Mouse (Mus musculus) hindbrain, embryonic 14.5 days (tissue): ENCODE measurements around the gene Dph6. TPM values are rescaled to one million over a fixed set of nuclear protein-coding genes. Genes with fewer than 3 reads are reported as not detected.

Experiments used
- ATAC-seq: fragments of 200-750 bp; cut with Nextera tagmentation; 2 replicates; pipeline ENCODE4 v1.8.0; 2017; ENCODE audit warnings: moderate number of reproducible peaks, mild to moderate bottlenecking, moderate TSS enrichment, moderate library complexity; ENCODE audit not compliant: low FRiP score
- DNase-seq: peaks from one replicate; pipeline ENCODE4 v3.0.0-alpha.2; 2015; ENCODE audit warnings: low spot score
- H3K27ac ChIP-seq: fragments of 300-500 bp; sonication (generic); 2 replicates; pipeline ENCODE4 v1.5.1; 2014; ENCODE audit warnings: mild to moderate bottlenecking, moderate library complexity
- H3K27me3 ChIP-seq: fragments of 300-500 bp; sonication (generic); 2 replicates; pipeline ENCODE4 v1.6.1; 2014; ENCODE audit warnings: mild to moderate bottlenecking, low read length, mixed read lengths; ENCODE audit not compliant: control insufficient read depth, insufficient read depth
- H3K36me3 ChIP-seq: fragments of 300-500 bp; sonication (generic); replicated peaks from 2 replicates; pipeline ENCODE4 v1.6.1; 2014; ENCODE audit not compliant: control insufficient read depth, insufficient read depth
- H3K4me1 ChIP-seq: fragments of 300-500 bp; sonication (generic); replicated peaks from 2 replicates; pipeline ENCODE4 v1.6.1; 2014; ENCODE audit warnings: antibody characterized with exemption, low read length, mixed read lengths; ENCODE audit not compliant: control insufficient read depth, insufficient read depth
- H3K4me2 ChIP-seq: fragments of 300-500 bp; sonication (generic); replicated peaks from 2 replicates; pipeline ENCODE4 v1.6.1; 2014; ENCODE audit warnings: mild to moderate bottlenecking, moderate library complexity
- H3K4me3 ChIP-seq: fragments of 300-500 bp; sonication (generic); replicated peaks from 2 replicates; pipeline ENCODE4 v1.5.1; 2014; ENCODE audit warnings: mild to moderate bottlenecking, low read length
- H3K9ac ChIP-seq: fragments of 300-500 bp; sonication (generic); 2 replicates; pipeline ENCODE4 v1.6.1; 2014
- H3K9me3 ChIP-seq: fragments of 300-500 bp; sonication (generic); 2 replicates; pipeline ENCODE4 v1.6.1; 2016; ENCODE audit warnings: low read length; ENCODE audit not compliant: control insufficient read depth
- WGBS: fragments of 180-500 bp; shearing (Covaris S2); extraction: QIAGEN DNeasy Blood & Tissue Kit; methylation state at CpG from one replicate; pipeline ENCODE4 v1.1.7; 2014; 5-methylcytosine and 5-hydroxymethylcytosine counted together
- polyA plus RNA-seq: library from polyadenylated mRNA; unstranded; fragments of >200 nt; fragmentation: Nextera tagmentation; extraction: Ambion mirVana; gene quantifications from 2 replicates; pipeline ENCODE4 v1.2.1, GENCODE M21; 2014

The Dph6 gene
- polyA plus RNA-seq, 1 experiment from 2014 or later = 15.0 TPM

GRCm38 (mm10) chr2:114593393-114593792, 61.4 kb downstream of the Dph6 start:
- Histone ChIP-seq H3K27ac (no peak overlapping the region), H3K9ac (no peak overlapping the region), H3K4me2 (no peak overlapping the region), H3K36me3 (no peaks in the 10 kb centered on the region), H3K9me3 (no peaks in the 10 kb centered on the region), H3K4me1 (no peaks in the 10 kb centered on the region), H3K4me3 (no peak overlapping the region), H3K27me3 (no peaks in the 10 kb centered on the region)
- no peak for ATAC-seq
- WGBS = 93% methylated on average over 5 of the region's 5 CpGs
- DNase-seq = no peak

- H3K9me3 ChIP-seq = no peaks in the 10 kb centered on the region
- no peaks in the 10 kb centered on the region for H3K27me3 ChIP-seq
- H3K9ac ChIP-seq = no peak overlapping the region
- H3K4me1 ChIP-seq = no peaks in the 10 kb centered on the region
- H3K36me3 ChIP-seq = no peaks in the 10 kb centered on the region
- ATAC-seq (no peak), DNase-seq (no peak)
- 75% methylated on average over 2 of the region's 2 CpGs for WGBS
- no peak overlapping the region for H3K27ac ChIP-seq
- no peak overlapping the region for H3K4me2 ChIP-seq
- H3K4me3 ChIP-seq = no peak overlapping the region
Measured at GRCm38 (mm10) chr2:114580714-114581113, 74.0 kb downstream of the Dph6 start.

DNA sequence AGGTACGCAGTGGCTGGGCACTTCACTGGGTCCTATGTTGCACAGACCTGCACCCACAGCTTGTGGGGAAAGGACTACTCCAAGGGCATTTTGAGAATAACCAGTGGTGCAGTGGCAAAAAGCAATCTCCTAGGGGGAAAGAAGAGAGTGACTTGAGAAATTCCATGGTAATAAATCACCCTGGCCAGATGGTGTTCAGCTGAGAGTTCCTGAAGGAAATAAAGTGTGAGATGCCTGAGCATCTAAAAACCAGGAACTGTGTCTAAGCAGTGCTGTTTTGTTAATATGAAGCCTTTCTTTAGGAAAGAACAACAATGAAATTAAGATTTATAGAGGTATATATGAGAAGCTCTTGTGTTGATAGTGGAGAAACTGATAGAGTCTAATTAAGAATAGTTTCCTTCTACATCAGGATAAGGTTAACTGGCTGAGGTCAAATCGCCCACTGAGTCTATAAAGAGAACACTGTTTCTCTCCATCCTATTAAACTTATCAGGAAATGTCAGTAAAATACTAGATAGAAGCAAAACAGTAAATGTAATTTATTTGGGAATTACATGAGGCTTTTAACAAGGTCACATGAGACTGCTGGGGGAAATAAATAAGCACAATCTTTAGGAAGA, 111.7 kb downstream of the Dph6 start:
- Histone ChIP-seq H3K27me3 (no peaks in the 10 kb centered on the region), H3K4me2 (no peak overlapping the region), H3K4me1 (no peaks in the 10 kb centered on the region), H3K36me3 (no peaks in the 10 kb centered on the region), H3K27ac (no peak overlapping the region), H3K9ac (no peak overlapping the region), H3K4me3 (no peak overlapping the region), H3K9me3 (no peaks in the 10 kb centered on the region)
- DNase-seq = no peak
- WGBS = 87% methylated on average over 2 of the region's 2 CpGs
- no peak for ATAC-seq

GRCm38 (mm10) chr2:114542325-114542724, 112.4 kb downstream of the Dph6 start:
- DNase-seq (no peak), ATAC-seq (no peak)
- WGBS = 60% methylated on average over 2 of the region's 2 CpGs
- H3K9ac ChIP-seq = no peak overlapping the region
- H3K27ac ChIP-seq = no peak overlapping the region
- no peaks in the 10 kb centered on the region for H3K4me1 ChIP-seq
- no peak overlapping the region for H3K4me2 ChIP-seq
- H3K36me3 ChIP-seq = no peaks in the 10 kb centered on the region
- H3K4me3 ChIP-seq = no peak overlapping the region
- H3K27me3 ChIP-seq = no peaks in the 10 kb centered on the region
- no peaks in the 10 kb centered on the region for H3K9me3 ChIP-seq

DNA sequence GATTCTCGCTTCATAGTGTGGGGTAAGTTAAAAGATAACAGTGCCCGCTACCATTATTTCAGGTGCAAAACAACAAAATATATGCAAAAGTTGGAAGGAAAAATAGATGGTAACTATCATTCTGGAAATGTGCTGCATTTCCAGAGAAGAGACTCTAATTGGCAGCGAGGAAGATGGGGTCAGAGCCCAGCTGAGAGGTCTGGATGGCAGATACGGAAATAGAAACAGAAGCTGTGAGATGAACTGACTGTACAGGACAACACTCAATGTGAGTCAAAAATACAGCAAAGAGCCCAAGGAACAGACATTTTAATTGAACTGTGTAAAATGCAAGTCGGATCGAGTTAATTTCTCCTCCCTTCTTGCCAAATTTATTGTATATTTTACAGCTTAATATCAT, 114.3 kb downstream of the Dph6 start:
- H3K4me3 ChIP-seq = no peak overlapping the region
- no peaks in the 10 kb centered on the region for H3K4me1 ChIP-seq
- 87% methylated on average over 6 of the region's 6 CpGs for whole genome bisulfite sequencing
- H3K36me3 ChIP-seq = no peaks in the 10 kb centered on the region
- H3K9ac ChIP-seq = no peak overlapping the region
- ATAC-seq (no peak), DNase-seq (no peak)
- no peaks in the 10 kb centered on the region for H3K9me3 ChIP-seq
- no peak overlapping the region for H3K4me2 ChIP-seq
- no peak overlapping the region for H3K27ac ChIP-seq
- no peaks in the 10 kb centered on the region for H3K27me3 ChIP-seq

GRCm38 (mm10) chr2:114536032-114536431, 118.7 kb downstream of the Dph6 start:
- Histone ChIP-seq H3K36me3 (no peaks in the 10 kb centered on the region), H3K4me2 (no peak overlapping the region), H3K9ac (no peak overlapping the region), H3K4me1 (no peaks in the 10 kb centered on the region), H3K9me3 (no peaks in the 10 kb centered on the region), H3K4me3 (no peak overlapping the region), H3K27ac (no peak overlapping the region), H3K27me3 (no peaks in the 10 kb centered on the region)
- 56% methylated on average over 1 of the region's 1 CpGs for WGBS
- DNase-seq = no peak
- ATAC-seq = no peak

- no peak for DNase-seq
- WGBS = 93% methylated on average over 5 of the region's 5 CpGs
- Histone ChIP-seq H3K27me3 (no peaks in the 10 kb centered on the region), H3K36me3 (no peaks in the 10 kb centered on the region), H3K4me2 (no peak overlapping the region), H3K4me1 (no peaks in the 10 kb centered on the region), H3K27ac (no peak overlapping the region), H3K4me3 (no peak overlapping the region), H3K9me3 (no peaks in the 10 kb centered on the region), H3K9ac (no peak overlapping the region)
- no peak for ATAC-seq
Measured at GRCm38 (mm10) chr2:114531010-114531756, 123.6 kb downstream of the Dph6 start.

DNA sequence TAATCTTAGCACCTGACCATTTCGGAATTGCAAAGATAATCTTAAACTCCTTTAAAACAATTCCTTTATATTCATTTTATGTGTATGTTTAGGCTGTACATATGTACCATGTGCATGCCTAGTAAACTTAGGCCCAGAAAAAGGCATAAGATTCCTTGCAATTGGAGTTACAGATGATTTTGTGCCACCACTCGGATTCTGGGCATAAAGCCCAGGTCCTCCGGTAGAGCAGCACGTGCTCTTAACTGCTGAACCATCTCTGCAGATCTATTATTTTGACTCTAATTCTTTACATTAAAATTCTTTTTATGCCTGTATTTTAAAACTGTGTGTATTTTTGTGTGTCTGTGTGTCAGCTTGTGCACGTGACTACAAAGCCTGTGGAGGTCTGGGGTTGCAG, 134.3 kb downstream of the Dph6 start:
- Histone ChIP-seq H3K4me3 (no peak overlapping the region), H3K36me3 (no peaks in the 10 kb centered on the region), H3K27ac (no peak overlapping the region), H3K9me3 (no peaks in the 10 kb centered on the region), H3K4me2 (no peak overlapping the region), H3K9ac (no peak overlapping the region), H3K4me1 (no peaks in the 10 kb centered on the region), H3K27me3 (no peaks in the 10 kb centered on the region)
- DNase-seq = no peak
- no peak for ATAC-seq
- 86% methylated on average over 5 of the region's 5 CpGs for WGBS

- no peak overlapping the region for H3K27ac ChIP-seq
- H3K9ac ChIP-seq = no peak overlapping the region
- no peaks in the 10 kb centered on the region for H3K9me3 ChIP-seq
- H3K27me3 ChIP-seq = no peaks in the 10 kb centered on the region
- no peak overlapping the region for H3K4me2 ChIP-seq
- no peaks in the 10 kb centered on the region for H3K36me3 ChIP-seq
- H3K4me3 ChIP-seq = no peak overlapping the region
- no peak for ATAC-seq
- no peak for DNase-seq
- WGBS = 81% methylated on average over 3 of the region's 3 CpGs
- H3K4me1 ChIP-seq = no peaks in the 10 kb centered on the region
Measured at GRCm38 (mm10) chr2:114519907-114520306, 134.9 kb downstream of the Dph6 start.
